Mouse (Mus musculus): ENCODE data around the gene Hs3st2. TPM values are rescaled to one million over a fixed set of nuclear protein-coding genes. Genes with fewer than 3 reads are reported as not detected.

Gene Hs3st2
- polyA plus RNA-seq, 1 experiment from 2014 or later = 6.2 TPM

GRCm38 (mm10) chr7:121549329-121550022, 157.8 kb downstream of the Hs3st2 start:
- Histone ChIP-seq H3K9ac (ENCODE audit: low read length) (peak overlapping the region; percentile 21; the same call in 1 of the 2 replicates), H3K36me3 (ENCODE audit: control insufficient read depth, insufficient read depth, low read length) (no peaks in the 10 kb centered on the region), H3K4me2 (ENCODE audit: low read length) (peak overlapping the region; percentile 23; the same call in 1 of the 2 replicates), H3K4me3 (ENCODE audit: low read depth, low read length) (no peak overlapping the region), H3K27me3 (replicated peaks; ENCODE audit: control insufficient read depth, insufficient read depth, low read length) (no peaks in the 10 kb centered on the region), H3K27ac (ENCODE audit: low read depth, low read length) (peak overlapping the region; percentile 54; the same call in 1 of the 2 replicates), H3K4me1 (ENCODE audit: control insufficient read depth, insufficient read depth, low read length) (peaks cover 6% of the 10 kb centered on the region; the same call in 1 of the 2 replicates), H3K9me3 (replicated peaks; ENCODE audit: control insufficient read depth, low read length) (peaks cover 2% of the 10 kb centered on the region; the same call in 1 of the 2 replicates)
- ATAC-seq (peak; percentile 98), DNase-seq (ENCODE audit: low spot score) (peak; percentile 93)
- 12% methylated on average over 18 of the region's 18 CpGs for WGBS

Data from forebrain, embryonic 14.5 days (tissue).